Mouse (Mus musculus): ENCODE data around the gene Plscr1. TPM values are rescaled to one million over a fixed set of nuclear protein-coding genes. Genes with fewer than 3 reads are reported as not detected.

Gene Plscr1
- polyA plus RNA-seq, 1 experiment from 2014 or later: 152 TPM

- Histone ChIP-seq H3K9ac (ENCODE audit: low read depth, low read length) (no peak within 1 kb of the TSS), H3K27me3 (replicated peaks; ENCODE audit: control insufficient read depth, insufficient read depth, low read length) (no peaks in the 10 kb centered on the region), H3K27ac (ENCODE audit: low read depth, low read length) (no peak within 1 kb of the TSS), H3K36me3 (ENCODE audit: control insufficient read depth, insufficient read depth) (0 out of 2 replicates have a peak, but pooled peaks cover under 1% of the 10 kb centered on the region), H3K4me1 (replicated peaks; ENCODE audit: control insufficient read depth, insufficient read depth, low read length) (peaks cover 4% of the 10 kb centered on the region; the same call in 1 of the 2 replicates), H3K4me3 (ENCODE audit: low read depth, low read length) (no peak within 1 kb of the TSS), H3K9me3 (ENCODE audit: control insufficient read depth) (no peaks in the 10 kb centered on the region), H3K4me2 (replicated peaks; ENCODE audit: low read depth) (no peak within 1 kb of the TSS; the same call in 1 of the 2 replicates)
- WGBS: 68% methylated on average over 9 of the region's 9 CpGs
- TF ChIP-seq CTCF (IDR thresholded peaks at IDR 0.05; ENCODE audit: low read depth): no peak
- ATAC-seq: no peak
These were observed 26.1 kb downstream of the Plscr1 start, which contains the start of gene Plscr2 for GRCm38 (mm10) chr9:92275486-92276207. Gene Plscr2 (plus strand): TSS chr9:92275602.

GRCm38 (mm10) chr9:92276360-92276759 lies 26.8 kb downstream of the Plscr1 start:
- Histone ChIP-seq H3K36me3 (ENCODE audit: control insufficient read depth, insufficient read depth) (no peaks in the 10 kb centered on the region), H3K4me3 (ENCODE audit: low read depth, low read length) (no peak overlapping the region), H3K4me2 (replicated peaks; ENCODE audit: low read depth) (no peak overlapping the region), H3K4me1 (replicated peaks; ENCODE audit: control insufficient read depth, insufficient read depth, low read length) (peaks cover 4% of the 10 kb centered on the region; the same call in 1 of the 2 replicates), H3K27me3 (replicated peaks; ENCODE audit: control insufficient read depth, insufficient read depth, low read length) (no peaks in the 10 kb centered on the region), H3K9me3 (ENCODE audit: control insufficient read depth) (no peaks in the 10 kb centered on the region), H3K27ac (ENCODE audit: low read depth, low read length) (no peak overlapping the region), H3K9ac (ENCODE audit: low read depth, low read length) (no peak overlapping the region)
- 58% methylated on average over 7 of the region's 7 CpGs for WGBS
- no peak for TF ChIP-seq CTCF (IDR thresholded peaks at IDR 0.05; ENCODE audit: low read depth)
- ATAC-seq: no peak

- H3K27ac ChIP-seq (ENCODE audit: low read depth, low read length): no peak overlapping the region
- ATAC-seq: no peak
- TF ChIP-seq CTCF (IDR thresholded peaks at IDR 0.05; ENCODE audit: low read depth): no peak
- no peak overlapping the region for H3K4me3 ChIP-seq (ENCODE audit: low read depth, low read length)
- no peaks in the 10 kb centered on the region; the same call in 1 of the 2 replicates for H3K4me1 ChIP-seq (replicated peaks; ENCODE audit: control insufficient read depth, insufficient read depth, low read length)
- 79% methylated on average over 1 of the region's 1 CpGs for WGBS
- no peaks in the 10 kb centered on the region for H3K36me3 ChIP-seq (ENCODE audit: control insufficient read depth, insufficient read depth)
- no peak overlapping the region for H3K4me2 ChIP-seq (replicated peaks; ENCODE audit: low read depth)
- H3K9me3 ChIP-seq (ENCODE audit: control insufficient read depth): no peaks in the 10 kb centered on the region
- no peak overlapping the region for H3K9ac ChIP-seq (ENCODE audit: low read depth, low read length)
- no peaks in the 10 kb centered on the region for H3K27me3 ChIP-seq (replicated peaks; ENCODE audit: control insufficient read depth, insufficient read depth, low read length)
These were observed 30.5 kb downstream of the Plscr1 start for GRCm38 (mm10) chr9:92280048-92280447.

GRCm38 (mm10) chr9:92282563-92283171 lies 33.1 kb downstream of the Plscr1 start:
- TF ChIP-seq CTCF (IDR thresholded peaks at IDR 0.05; ENCODE audit: low read depth): no peak
- no peaks in the 10 kb centered on the region for H3K36me3 ChIP-seq (ENCODE audit: control insufficient read depth, insufficient read depth)

GRCm38 (mm10) chr9:92289675-92290074 lies 40.1 kb downstream of the Plscr1 start:
- Histone ChIP-seq H3K27ac (ENCODE audit: low read depth, low read length) (no peak overlapping the region), H3K4me1 (replicated peaks; ENCODE audit: control insufficient read depth, insufficient read depth, low read length) (no peaks in the 10 kb centered on the region), H3K4me3 (ENCODE audit: low read depth, low read length) (no peak overlapping the region), H3K27me3 (replicated peaks; ENCODE audit: control insufficient read depth, insufficient read depth, low read length) (no peaks in the 10 kb centered on the region), H3K9ac (ENCODE audit: low read depth, low read length) (no peak overlapping the region), H3K36me3 (ENCODE audit: control insufficient read depth, insufficient read depth) (no peaks in the 10 kb centered on the region), H3K9me3 (ENCODE audit: control insufficient read depth) (no peaks in the 10 kb centered on the region), H3K4me2 (replicated peaks; ENCODE audit: low read depth) (no peak overlapping the region)
- ATAC-seq: no peak
- no peak for TF ChIP-seq CTCF (IDR thresholded peaks at IDR 0.05; ENCODE audit: low read depth)
- WGBS: 64% methylated on average over 3 of the region's 3 CpGs

More at GRCm38 (mm10) chr9:92282563-92283171, 33.1 kb downstream of the Plscr1 start:
- H3K4me2 ChIP-seq (replicated peaks; ENCODE audit: low read depth): no peak overlapping the region
- H3K4me1 ChIP-seq (replicated peaks; ENCODE audit: control insufficient read depth, insufficient read depth, low read length): no peaks in the 10 kb centered on the region
- no peaks in the 10 kb centered on the region for H3K9me3 ChIP-seq (ENCODE audit: control insufficient read depth)
- WGBS: 68% methylated on average over 7 of the region's 7 CpGs
- ATAC-seq: no peak
- H3K27ac ChIP-seq (ENCODE audit: low read depth, low read length): no peak overlapping the region
- no peaks in the 10 kb centered on the region for H3K27me3 ChIP-seq (replicated peaks; ENCODE audit: control insufficient read depth, insufficient read depth, low read length)
- no peak overlapping the region for H3K9ac ChIP-seq (ENCODE audit: low read depth, low read length)
- no peak overlapping the region for H3K4me3 ChIP-seq (ENCODE audit: low read depth, low read length)

- Histone ChIP-seq H3K4me3 (ENCODE audit: low read depth, low read length) (no peak overlapping the region), H3K27me3 (replicated peaks; ENCODE audit: control insufficient read depth, insufficient read depth, low read length) (no peaks in the 10 kb centered on the region), H3K27ac (ENCODE audit: low read depth, low read length) (no peak overlapping the region), H3K36me3 (ENCODE audit: control insufficient read depth, insufficient read depth) (no peaks in the 10 kb centered on the region), H3K9me3 (ENCODE audit: control insufficient read depth) (no peaks in the 10 kb centered on the region), H3K4me1 (replicated peaks; ENCODE audit: control insufficient read depth, insufficient read depth, low read length) (no peaks in the 10 kb centered on the region), H3K4me2 (replicated peaks; ENCODE audit: low read depth) (no peak overlapping the region), H3K9ac (ENCODE audit: low read depth, low read length) (no peak overlapping the region)
- 81% methylated on average over 2 of the region's 2 CpGs for WGBS
- no peak for ATAC-seq
- no peak for TF ChIP-seq CTCF (IDR thresholded peaks at IDR 0.05; ENCODE audit: low read depth)
These were observed 42.6 kb downstream of the Plscr1 start for GRCm38 (mm10) chr9:92292169-92292568.

All from intestine, postnatal 0 days (tissue).